Mouse (Mus musculus) right cerebral cortex, postnatal 4 days (tissue): ENCODE measurements around the gene Ifrd1.
"Not testable (repeated sequence)": the region's sequence is repeated elsewhere in the genome, so short reads cannot be mapped to it uniquely, and the experiment has no call there.

Experiments used
- DNase-seq: peaks from one replicate; pipeline ENCODE4 v3.0.0-alpha.2; 2022

Ifrd1 gene

DNA sequence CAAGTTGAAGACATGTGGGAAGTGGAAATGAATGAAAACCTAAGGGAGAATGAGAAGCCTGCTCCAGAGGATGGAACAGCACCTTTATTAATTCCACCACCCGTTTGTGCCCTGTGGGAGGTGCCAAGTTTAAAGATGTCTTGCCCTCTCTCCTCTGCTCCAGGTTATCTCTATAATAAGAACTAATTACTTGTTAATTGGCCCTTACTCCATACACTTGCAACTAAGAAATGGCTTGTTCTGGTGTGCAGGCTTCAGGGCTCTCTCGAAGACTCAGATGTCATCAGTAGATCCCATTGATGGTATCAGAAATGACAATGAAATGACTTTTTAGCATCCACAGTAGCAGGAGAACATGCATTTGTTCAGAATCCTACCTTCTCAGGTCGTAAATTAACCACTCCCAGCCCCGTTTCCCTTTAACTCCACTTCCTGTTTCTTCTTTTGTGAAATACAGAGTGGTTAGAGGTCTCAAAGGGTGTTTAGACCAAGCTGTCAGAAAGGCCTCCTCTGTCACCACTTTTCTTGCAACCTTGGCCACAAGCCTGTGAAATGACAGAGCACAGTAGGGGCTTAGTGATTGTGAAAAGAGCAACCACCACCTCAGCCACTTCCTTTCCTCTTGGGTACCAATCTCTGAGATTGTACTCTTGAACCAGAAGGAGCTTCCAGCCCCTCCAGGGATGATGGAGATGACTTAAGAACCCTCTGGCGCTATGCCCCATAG, at the start of gene Ifrd1:
Gene Ifrd1 (minus strand): TSS at position 51 of the 727 bp plus-strand sequence.
- no peak for DNase-seq

DNA sequence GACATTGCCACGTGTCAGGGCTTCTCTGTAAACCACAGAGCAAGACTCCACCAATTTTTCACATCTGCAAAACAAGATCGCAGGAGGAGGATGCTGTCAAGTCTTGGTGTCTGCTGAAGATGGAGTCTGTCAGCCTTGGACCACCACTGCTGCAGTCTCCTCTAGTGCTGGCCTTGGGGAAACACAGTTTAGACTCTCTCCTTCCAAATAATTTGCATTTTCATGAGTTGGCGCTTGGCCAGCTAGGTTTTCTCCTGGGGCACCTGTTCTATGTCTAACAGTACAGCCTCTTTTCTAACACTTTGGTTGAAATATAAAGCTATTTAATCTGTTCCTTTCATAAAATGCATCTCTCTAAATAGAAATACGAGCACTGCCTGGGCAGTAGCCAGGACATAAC, 38.2 kb upstream of the Ifrd1 start:
- DNase-seq = no peak

- DNase-seq = no peak
Measured at GRCm38 (mm10) chr12:40280596-40281325, 32.5 kb upstream of the Ifrd1 start.

DNA sequence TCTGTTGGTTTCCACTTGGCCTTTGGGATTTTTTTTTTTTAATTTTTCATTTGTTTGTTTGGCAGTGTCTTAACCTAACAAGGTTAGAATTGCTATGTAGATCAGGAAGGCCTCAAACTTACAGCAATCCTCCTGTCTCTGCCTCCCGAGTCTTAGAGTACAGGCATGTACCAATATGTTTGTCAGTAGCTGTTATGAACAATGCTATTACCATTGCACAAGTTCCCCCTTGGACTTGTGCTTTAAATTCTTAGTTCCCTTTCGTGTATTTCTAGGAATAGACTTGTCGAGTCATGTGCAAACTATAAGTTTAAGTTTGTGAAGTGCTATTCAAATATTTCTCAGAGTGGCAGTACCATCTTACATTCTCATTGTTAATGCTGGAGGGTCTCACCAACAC, 29.3 kb upstream of the Ifrd1 start:
- DNase-seq = no peak

DNA sequence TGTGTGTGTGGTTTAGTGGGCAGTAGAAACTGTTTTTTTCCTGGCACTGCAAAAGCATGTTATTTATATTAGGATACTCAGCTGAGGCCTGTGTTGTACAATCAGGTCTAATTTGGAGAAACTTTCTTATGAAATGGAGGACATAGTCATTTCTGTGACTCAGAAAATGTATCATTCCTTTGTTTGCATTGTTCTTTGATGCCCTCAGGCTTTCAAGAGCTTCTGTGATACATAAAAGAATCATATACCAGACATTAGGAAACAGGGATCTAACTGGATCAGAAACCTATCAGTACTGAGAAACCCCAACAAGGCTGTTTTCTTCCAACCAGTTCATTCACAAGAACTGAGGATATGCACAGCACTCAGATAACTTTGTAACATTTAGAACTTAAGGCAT, 26.6 kb upstream of the Ifrd1 start:
- DNase-seq = no peak

- DNase-seq = no peak
Measured at GRCm38 (mm10) chr12:40273339-40273738, 25.0 kb upstream of the Ifrd1 start.

DNA sequence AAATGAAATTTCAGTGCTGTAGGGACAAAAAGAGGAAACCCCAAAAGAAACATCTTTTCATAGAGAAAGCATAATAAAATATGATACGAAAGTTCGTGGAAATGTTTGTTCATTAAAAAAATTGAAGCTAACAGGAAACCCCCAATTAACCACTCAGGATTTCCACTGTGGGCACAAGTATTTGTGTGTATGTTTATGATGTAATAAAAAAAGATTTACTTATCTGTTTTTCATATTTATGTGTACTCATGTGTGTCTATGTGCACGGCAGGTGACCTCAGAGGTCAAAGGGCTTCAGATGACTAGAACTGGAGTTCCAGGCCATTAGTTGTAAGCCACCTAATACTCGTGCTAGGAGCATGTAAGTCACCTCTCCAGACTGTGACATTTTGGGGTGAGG, 24.4 kb upstream of the Ifrd1 start:
- DNase-seq = no peak

- DNase-seq = no peak
Measured at GRCm38 (mm10) chr12:40268313-40268712, 20.0 kb upstream of the Ifrd1 start.

DNA sequence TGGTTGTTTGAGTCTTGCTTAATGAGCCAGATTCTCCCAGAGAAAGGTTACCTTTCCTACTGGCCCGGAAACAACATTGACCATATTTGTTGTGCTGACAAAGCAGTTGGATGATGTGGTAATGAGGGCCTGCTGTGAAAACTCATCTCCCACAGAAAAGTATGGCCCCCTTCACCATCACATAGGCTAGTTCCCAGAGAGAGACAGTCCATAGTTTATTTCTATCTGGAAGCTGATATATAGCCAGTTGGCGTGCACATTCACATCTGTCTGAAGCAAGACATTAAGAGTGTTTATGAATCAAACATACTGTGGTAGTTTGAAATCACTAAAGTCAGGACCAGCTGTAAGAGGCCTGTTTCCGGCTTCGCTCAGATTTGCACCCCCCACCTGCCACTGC, 15.4 kb upstream of the Ifrd1 start:
- DNase-seq = no peak

GRCm38 (mm10) chr12:40263006-40263405, 14.7 kb upstream of the Ifrd1 start:
- no peak for DNase-seq

- no peak for DNase-seq
Measured at GRCm38 (mm10) chr12:40258462-40259000, 10.2 kb upstream of the Ifrd1 start.

- peak; percentile 87 for DNase-seq
Measured at GRCm38 (mm10) chr12:40257226-40257625, 8.9 kb upstream of the Ifrd1 start.

DNA sequence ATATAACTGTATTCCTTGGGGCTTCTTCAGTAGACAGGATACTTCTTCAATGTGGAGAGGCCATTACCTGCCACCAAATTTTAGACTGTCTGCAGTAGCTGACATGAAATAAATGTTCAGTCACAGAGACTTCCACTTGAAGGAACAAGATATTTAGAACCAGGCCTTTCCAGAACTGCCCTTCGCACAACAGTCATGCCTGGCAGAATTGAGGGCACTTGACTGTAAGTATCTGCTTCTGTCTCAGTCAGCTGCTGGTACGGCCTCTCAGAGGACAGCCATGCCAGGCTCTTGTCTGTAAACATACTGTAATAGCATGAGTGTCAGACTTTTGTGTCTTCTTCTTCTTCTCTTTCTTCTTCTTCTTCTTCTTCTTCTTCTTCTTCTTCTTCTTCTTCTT, 8.2 kb upstream of the Ifrd1 start:
- DNase-seq = no peak

GRCm38 (mm10) chr12:40256033-40256432, 7.7 kb upstream of the Ifrd1 start:
- no peak for DNase-seq

GRCm38 (mm10) chr12:40255310-40255709, 7.0 kb upstream of the Ifrd1 start:
- DNase-seq = not testable (repeated sequence)

- no peak for DNase-seq
Measured at GRCm38 (mm10) chr12:40254729-40255128, 6.4 kb upstream of the Ifrd1 start.

- DNase-seq = no peak
Measured at GRCm38 (mm10) chr12:40253241-40253640, 4.9 kb upstream of the Ifrd1 start.

- no peak for DNase-seq
Measured at GRCm38 (mm10) chr12:40250256-40250655, 2.0 kb upstream of the Ifrd1 start.

GRCm38 (mm10) chr12:40247976-40248375, 328 bp downstream of the Ifrd1 start:
- DNase-seq = no peak

GRCm38 (mm10) chr12:40247384-40247783, 920 bp downstream of the Ifrd1 start:
- no peak for DNase-seq

DNA sequence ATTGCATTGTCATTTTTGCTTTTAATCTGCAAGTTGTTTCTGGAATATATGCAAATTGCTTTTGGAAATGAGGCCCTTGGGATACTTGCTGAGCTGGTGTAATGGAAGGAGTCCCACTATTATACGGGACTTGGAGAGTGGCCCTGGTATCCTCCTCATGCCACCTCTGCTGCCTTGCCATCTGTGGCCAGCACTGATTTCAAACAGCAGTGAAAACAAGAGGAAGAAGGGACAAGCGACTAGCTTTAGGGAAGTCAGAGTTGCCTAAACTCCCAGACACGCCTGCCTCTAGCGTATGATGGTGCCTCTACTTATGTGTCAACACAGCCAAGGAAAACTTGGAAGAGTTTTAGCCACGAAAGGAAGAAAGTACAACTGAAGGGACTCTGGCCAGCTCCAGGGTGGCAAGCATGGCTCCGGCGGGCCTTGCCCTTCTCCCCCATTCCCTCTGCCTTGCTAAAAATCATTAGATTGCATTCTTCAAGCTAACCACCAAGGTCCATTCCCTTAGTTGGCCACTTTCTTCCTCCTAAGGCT, 2.8 kb downstream of the Ifrd1 start:
- no peak for DNase-seq

- DNase-seq = no peak
Measured at GRCm38 (mm10) chr12:40244926-40245325, 3.4 kb downstream of the Ifrd1 start.

DNA sequence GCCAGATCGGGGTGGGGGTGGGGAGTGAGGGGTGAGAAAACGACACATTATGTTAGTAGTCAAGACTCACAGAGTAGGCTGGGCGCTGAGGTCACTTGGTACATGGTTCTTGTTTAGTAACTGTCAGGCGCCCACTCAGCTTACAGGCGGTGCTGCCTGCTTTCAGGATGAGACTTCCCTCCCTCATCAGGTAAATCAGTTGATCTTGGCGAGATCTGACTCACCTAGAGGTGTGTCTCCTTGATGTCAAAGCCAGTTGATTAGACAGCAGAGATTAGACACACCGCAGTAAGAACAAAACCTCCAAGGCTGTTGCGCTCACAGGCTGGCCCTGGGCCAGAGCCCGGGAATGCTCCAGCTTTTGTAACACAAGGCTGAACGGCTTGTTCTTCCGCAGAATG, 4.5 kb downstream of the Ifrd1 start:
- DNase-seq = peak; percentile 56

DNA sequence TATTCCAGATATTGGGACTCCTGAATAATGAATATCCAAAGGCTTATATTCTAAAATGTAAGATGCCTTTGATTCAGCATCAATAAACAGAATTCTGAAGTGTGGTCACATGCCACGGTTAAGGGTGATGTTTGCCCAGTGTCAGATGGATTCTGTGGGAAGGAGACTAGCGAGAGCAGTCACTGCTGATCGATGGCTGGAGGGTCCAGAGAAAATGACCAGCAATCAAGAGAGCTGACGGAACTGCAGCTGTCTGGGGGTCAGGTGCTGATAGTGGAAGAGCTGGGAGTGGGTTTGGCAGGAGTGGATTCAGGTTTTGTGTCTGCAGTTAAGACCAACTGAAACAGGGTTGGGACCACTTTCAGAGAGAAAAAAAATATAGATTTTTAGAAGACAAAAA, 5.1 kb downstream of the Ifrd1 start:
- no peak for DNase-seq
